12 mouse cellular contexts compared by ENCODE assay signal in genomic region chr10:18475126-18475525, GRCm38 (mm10).
DNase-seq lines count a peak whose midpoint lies in the region; ATAC-seq and TF ChIP-seq lines count a peak whose summit lies in the region.
"Had no signal": no experiment of that assay in that cellular context is flagged by ENCODE, and none has a peak within 500 bp of the region (broad histone marks: within the 10 kb centered on the region; RNA-seq: fewer than 3 reads in every experiment).

No protein-coding gene starts in this region.

- 29% methylated on average over 6 of the region's 6 CpGs for WGBS in hindbrain, embryonic 15.5 days
- WGBS in hindbrain, embryonic 11.5 days = 79% methylated on average over 6 of the region's 6 CpGs
- 38% methylated on average over 6 of the region's 6 CpGs for WGBS in forebrain, postnatal 0 days
- 75% methylated on average over 6 of the region's 6 CpGs for WGBS in liver, postnatal 0 days (ENCODE audit: insufficient replicate concordance)

- H3K9ac ChIP-seq in hindbrain, embryonic 15.5 days = no peak overlapping the region
- H3K9ac ChIP-seq in hindbrain, embryonic 11.5 days (ENCODE audit: low read depth, low read length) = no peak overlapping the region
- H3K9ac ChIP-seq in forebrain, postnatal 0 days = no peak overlapping the region
- H3K9ac ChIP-seq in liver, postnatal 0 days (replicated peaks) = no peak overlapping the region
- H3K9ac ChIP-seq: embryonic facial prominence, embryonic 12.5 days; midbrain, embryonic 12.5 days had no signal

- H3K4me2 ChIP-seq in hindbrain, embryonic 15.5 days = no peak overlapping the region
- H3K4me2 ChIP-seq in hindbrain, embryonic 11.5 days (replicated peaks; ENCODE audit: low read depth, low read length) = no peak overlapping the region
- no peak overlapping the region for H3K4me2 ChIP-seq in forebrain, postnatal 0 days (ENCODE audit: low read depth)
- no peak overlapping the region for H3K4me2 ChIP-seq in liver, postnatal 0 days (ENCODE audit: low read depth, low read length)
- H3K4me2 ChIP-seq: embryonic facial prominence, embryonic 12.5 days; midbrain, embryonic 12.5 days had no signal

- no peak overlapping the region for H3K4me3 ChIP-seq in hindbrain, embryonic 15.5 days
- H3K4me3 ChIP-seq in hindbrain, embryonic 11.5 days (ENCODE audit: low read depth, low read length) = no peak overlapping the region
- H3K4me3 ChIP-seq in forebrain, postnatal 0 days (ENCODE audit: low read depth, low read length) = no peak overlapping the region
- H3K4me3 ChIP-seq in liver, postnatal 0 days (ENCODE audit: low read depth, low read length) = no peak overlapping the region
- H3K4me3 ChIP-seq: embryonic facial prominence, embryonic 12.5 days; midbrain, embryonic 12.5 days had no signal

- H3K36me3 ChIP-seq in hindbrain, embryonic 15.5 days = no peaks in the 10 kb centered on the region
- no peaks in the 10 kb centered on the region for H3K36me3 ChIP-seq in hindbrain, embryonic 11.5 days (ENCODE audit: control insufficient read depth, insufficient read depth, low read length)
- H3K36me3 ChIP-seq in forebrain, postnatal 0 days (ENCODE audit: insufficient read depth) = no peaks in the 10 kb centered on the region
- H3K36me3 ChIP-seq in liver, postnatal 0 days (replicated peaks; ENCODE audit: insufficient read depth, low read length) = no peaks in the 10 kb centered on the region

- ATAC-seq in hindbrain, embryonic 15.5 days (ENCODE audit: low FRiP score, low read depth) = peak; percentile 64
- no peak for ATAC-seq in hindbrain, embryonic 11.5 days (ENCODE audit: low FRiP score)
- ATAC-seq in forebrain, postnatal 0 days = peak; percentile 47; the same call in 1 of the 2 replicates
- no peak for ATAC-seq in liver, postnatal 0 days

- DNase-seq in cerebellum, postnatal 10 days = peak; percentile 45 to 70
- DNase-seq in cerebellum, adult 9-11 months = no peak
- DNase-seq in hindbrain, embryonic 11.5 days (ENCODE audit: low spot score) = no peak
- DNase-seq in adrenal gland, postnatal 10 days = peak; percentile 60
- DNase-seq in forebrain, postnatal 0 days = no peak
- no peak for DNase-seq in liver, postnatal 0 days
- DNase-seq in lung, postnatal 4 days = no peak
- DNase-seq: kidney, postnatal 14 days; lung, adult 18-20 months had no signal

- no peaks in the 10 kb centered on the region for H3K9me3 ChIP-seq in hindbrain, embryonic 15.5 days
- no peaks in the 10 kb centered on the region for H3K9me3 ChIP-seq in hindbrain, embryonic 11.5 days (ENCODE audit: control insufficient read depth, low read length)
- no peaks in the 10 kb centered on the region for H3K9me3 ChIP-seq in forebrain, postnatal 0 days (ENCODE audit: low read length)
- H3K9me3 ChIP-seq in liver, postnatal 0 days (ENCODE audit: low read length) = no peaks in the 10 kb centered on the region
- H3K9me3 ChIP-seq: embryonic facial prominence, embryonic 12.5 days; midbrain, embryonic 12.5 days had no signal

- no peak for TF ChIP-seq CTCF in forebrain, postnatal 0 days (IDR thresholded peaks at IDR 0.05; ENCODE audit: low read depth)
- no peak for TF ChIP-seq CTCF in liver, postnatal 0 days (IDR thresholded peaks at IDR 0.05; ENCODE audit: low read depth)

- TF ChIP-seq EP300 in liver, postnatal 0 days (IDR thresholded peaks at IDR 0.05; ENCODE audit: low read depth) = no peak

- peaks cover 42% of the 10 kb centered on the region for H3K4me1 ChIP-seq in hindbrain, embryonic 15.5 days (replicated peaks)
- H3K4me1 ChIP-seq in hindbrain, embryonic 11.5 days (replicated peaks; ENCODE audit: control insufficient read depth, insufficient read depth, low read length) = no peaks in the 10 kb centered on the region
- H3K4me1 ChIP-seq in forebrain, postnatal 0 days (ENCODE audit: insufficient read depth) = no peaks in the 10 kb centered on the region
- H3K4me1 ChIP-seq in liver, postnatal 0 days (ENCODE audit: insufficient read depth) = no peaks in the 10 kb centered on the region

- no peaks in the 10 kb centered on the region for H3K27me3 ChIP-seq in hindbrain, embryonic 15.5 days
- H3K27me3 ChIP-seq in hindbrain, embryonic 11.5 days (ENCODE audit: control insufficient read depth, insufficient read depth, low read length) = no peaks in the 10 kb centered on the region
- H3K27me3 ChIP-seq in forebrain, postnatal 0 days (ENCODE audit: insufficient read depth, low read length) = no peaks in the 10 kb centered on the region
- H3K27me3 ChIP-seq in liver, postnatal 0 days (ENCODE audit: insufficient read depth, low read length) = no peaks in the 10 kb centered on the region
- H3K27me3 ChIP-seq: embryonic facial prominence, embryonic 12.5 days had no signal

- peak overlapping the region; percentile 50 for H3K27ac ChIP-seq in hindbrain, embryonic 15.5 days (replicated peaks)
- H3K27ac ChIP-seq in hindbrain, embryonic 11.5 days (ENCODE audit: low read depth, low read length) = no peak overlapping the region
- H3K27ac ChIP-seq in forebrain, postnatal 0 days (ENCODE audit: low read depth, low read length) = no peak overlapping the region
- H3K27ac ChIP-seq in liver, postnatal 0 days (ENCODE audit: low read depth) = no peak overlapping the region
- H3K27ac ChIP-seq: embryonic facial prominence, embryonic 12.5 days; midbrain, embryonic 12.5 days had no signal

Comparison
In these comparisons a context has a peak if more than half of its experiments do, and no peak if none do; other contexts are left out.
1. DNase-seq: peak in cerebellum, postnatal 10 days (2 of 2) and adrenal gland, postnatal 10 days (single experiment); none in cerebellum, adult 9-11 months (single experiment), hindbrain, embryonic 11.5 days (single experiment), forebrain, postnatal 0 days (single experiment), liver, postnatal 0 days (single experiment) and lung, postnatal 4 days (0 of 2).
2. ATAC-seq: peak in hindbrain, embryonic 15.5 days (single experiment) and forebrain, postnatal 0 days (single experiment); none in hindbrain, embryonic 11.5 days (single experiment) and liver, postnatal 0 days (single experiment).